Mouse (Mus musculus) forebrain, embryonic 15.5 days (tissue): ENCODE results near the gene Isx. TPM values are rescaled to one million over a fixed set of nuclear protein-coding genes. Genes with fewer than 3 reads are reported as not detected.

Experiments
- ATAC-seq: fragments of 200-750 bp; cut with Nextera tagmentation; replicated peaks from 2 replicates; pipeline ENCODE4 v1.8.0; 2017; ENCODE audit warnings: mild to moderate bottlenecking, moderate TSS enrichment, moderate library complexity
- H3K27ac ChIP-seq: fragments of 300-500 bp; sonication (generic); replicated peaks from 2 replicates; pipeline ENCODE4 v1.5.1; 2015; ENCODE audit warnings: mild to moderate bottlenecking, inconsistent platforms
- H3K27me3 ChIP-seq: fragments of 300-500 bp; sonication (generic); 2 replicates; pipeline ENCODE4 v1.6.1; 2015; ENCODE audit warnings: inconsistent platforms
- H3K36me3 ChIP-seq: fragments of 300-500 bp; sonication (generic); 2 replicates; pipeline ENCODE4 v1.6.1; 2015; ENCODE audit warnings: mild to moderate bottlenecking, inconsistent platforms
- H3K4me1 ChIP-seq: fragments of 300-500 bp; sonication (generic); 2 replicates; pipeline ENCODE4 v1.6.1; 2015; ENCODE audit warnings: inconsistent platforms
- H3K4me2 ChIP-seq: fragments of 300-500 bp; sonication (generic); replicated peaks from 2 replicates; pipeline ENCODE4 v1.6.1; 2015; ENCODE audit warnings: mild to moderate bottlenecking, inconsistent platforms
- H3K4me3 ChIP-seq: fragments of 300-500 bp; sonication (generic); 2 replicates; pipeline ENCODE4 v1.5.1; 2015; ENCODE audit warnings: mild to moderate bottlenecking, inconsistent platforms
- H3K9ac ChIP-seq: fragments of 300-500 bp; sonication (generic); replicated peaks from 2 replicates; pipeline ENCODE4 v1.6.1; 2015; ENCODE audit warnings: mild to moderate bottlenecking, inconsistent platforms
- H3K9me3 ChIP-seq: fragments of 300-500 bp; sonication (generic); 2 replicates; pipeline ENCODE4 v1.6.1; 2016; ENCODE audit warnings: inconsistent platforms
- WGBS: fragments of 180-500 bp; shearing (Covaris S2); methylation state at CpG from one replicate; pipeline ENCODE4 v1.1.7; 2015; ENCODE audit warnings: mixed read lengths; 5-methylcytosine and 5-hydroxymethylcytosine counted together
- polyA plus RNA-seq: library from polyadenylated mRNA; unstranded; fragments of >200 nt; fragmentation: Nextera tagmentation; extraction: Ambion mirVana; gene quantifications from 2 replicates; pipeline ENCODE4 v1.2.1, GENCODE M21; 2015

The Isx gene
- polyA plus RNA-seq, 1 experiment from 2014 or later: not detected

GRCm38 (mm10) chr8:74903054-74903842 lies 30.3 kb downstream of the Isx start:
- ATAC-seq: no peak

DNA sequence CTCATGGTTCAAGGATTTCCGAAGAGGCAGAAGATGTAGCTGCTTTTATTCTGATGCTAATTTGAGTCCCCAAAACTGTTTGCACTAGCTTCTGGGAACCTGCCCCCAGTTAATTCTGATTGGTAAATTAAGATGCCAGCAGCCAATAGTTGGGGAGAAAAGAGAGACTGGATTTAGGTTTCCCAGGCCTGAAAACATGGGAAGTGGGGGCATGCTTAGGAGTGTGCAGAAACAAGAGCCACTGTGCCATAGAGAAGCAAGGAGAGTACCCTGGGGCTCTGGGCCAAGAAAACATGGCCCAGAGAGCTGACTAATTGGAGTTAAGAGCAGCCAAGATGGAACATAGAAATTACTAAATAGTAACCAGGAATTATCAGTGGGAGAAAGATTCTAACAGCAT lies 33.4 kb downstream of the Isx start:
- no peaks in the 10 kb centered on the region for H3K27me3 ChIP-seq
- H3K4me1 ChIP-seq: peaks cover 7% of the 10 kb centered on the region
- H3K9me3 ChIP-seq: no peaks in the 10 kb centered on the region
- ATAC-seq: peak; percentile 90
- no peak overlapping the region for H3K4me2 ChIP-seq
- 2% methylated on average over 1 of the region's 1 CpGs for WGBS
- H3K36me3 ChIP-seq: no peaks in the 10 kb centered on the region
- H3K27ac ChIP-seq: no peak overlapping the region
- no peak overlapping the region for H3K9ac ChIP-seq
- no peak overlapping the region for H3K4me3 ChIP-seq

More at GRCm38 (mm10) chr8:74903054-74903842, 30.3 kb downstream of the Isx start:
- Histone ChIP-seq H3K27me3 (no peaks in the 10 kb centered on the region), H3K4me2 (no peak overlapping the region), H3K9me3 (no peaks in the 10 kb centered on the region), H3K27ac (no peak overlapping the region), H3K4me1 (peaks cover 10% of the 10 kb centered on the region), H3K4me3 (no peak overlapping the region), H3K36me3 (no peaks in the 10 kb centered on the region), H3K9ac (no peak overlapping the region)
- 32% methylated on average over 6 of the region's 6 CpGs for WGBS

DNA sequence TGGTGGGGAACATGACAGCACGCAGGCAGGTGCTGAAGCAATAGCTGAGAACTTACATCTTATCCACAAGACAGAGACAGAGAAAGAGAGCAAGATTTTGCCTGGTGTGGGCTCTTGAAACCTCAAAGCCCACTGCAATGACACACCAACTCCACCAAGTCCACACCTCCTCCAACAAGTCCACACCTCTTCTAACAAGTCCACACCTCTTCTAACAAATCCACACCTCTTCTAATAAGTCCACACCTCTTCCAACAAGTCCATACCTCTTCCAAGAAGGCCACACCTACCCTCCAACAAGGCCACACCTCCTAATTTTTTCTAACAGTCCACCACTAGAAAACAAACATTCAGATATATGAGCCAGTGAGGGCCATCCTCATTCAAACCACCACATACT lies 37.7 kb downstream of the Isx start:
- Histone ChIP-seq H3K9me3 (no peaks in the 10 kb centered on the region), H3K4me2 (no peak overlapping the region), H3K4me1 (peaks cover 7% of the 10 kb centered on the region), H3K36me3 (no peaks in the 10 kb centered on the region), H3K4me3 (no peak overlapping the region), H3K27me3 (no peaks in the 10 kb centered on the region), H3K27ac (no peak overlapping the region), H3K9ac (no peak overlapping the region)
- no peak for ATAC-seq
- WGBS: 95% methylated on average over 1 of the region's 1 CpGs

DNA sequence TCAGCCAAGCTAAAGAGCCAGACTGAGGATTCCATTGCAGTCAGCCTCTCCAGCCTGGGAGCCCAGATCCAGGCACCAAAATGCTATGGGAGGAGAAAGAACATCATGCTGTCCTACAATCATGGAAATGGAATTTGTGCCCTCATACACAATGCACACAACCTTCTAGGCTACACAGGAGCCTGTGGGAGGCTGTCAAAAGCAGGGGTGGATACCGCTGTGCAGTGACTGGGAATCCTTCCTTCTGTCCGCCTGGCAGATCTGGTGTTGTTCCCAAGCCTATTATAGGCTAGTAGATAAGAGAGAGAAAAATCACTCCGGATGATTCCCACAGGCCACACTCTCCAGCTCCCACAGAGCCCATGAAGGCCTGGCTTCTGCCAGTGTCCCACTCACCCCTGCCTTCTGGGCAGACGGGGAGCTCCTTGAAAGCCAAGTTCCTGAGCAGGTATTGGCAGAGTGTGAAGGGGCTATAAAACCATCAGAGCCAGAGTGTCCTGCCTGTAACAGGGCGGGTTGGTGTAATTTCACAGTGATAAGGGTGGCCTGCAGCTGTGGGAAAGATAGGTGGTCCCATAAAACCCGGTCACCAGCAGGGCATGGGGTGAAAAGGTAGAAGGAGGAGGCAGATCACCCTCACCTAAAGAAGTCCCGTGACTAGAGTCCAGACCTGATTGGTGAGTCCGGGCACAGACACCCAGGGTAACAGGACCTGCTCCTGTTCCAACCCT lies 47.9 kb downstream of the Isx start:
- no peaks in the 10 kb centered on the region for H3K36me3 ChIP-seq
- no peaks in the 10 kb centered on the region for H3K4me1 ChIP-seq
- no peak overlapping the region for H3K4me3 ChIP-seq
- no peak overlapping the region for H3K4me2 ChIP-seq
- no peaks in the 10 kb centered on the region for H3K9me3 ChIP-seq
- no peak overlapping the region for H3K27ac ChIP-seq
- 86% methylated on average over 8 of the region's 8 CpGs for WGBS
- no peak overlapping the region for H3K9ac ChIP-seq
- H3K27me3 ChIP-seq: no peaks in the 10 kb centered on the region
- 0 out of 2 replicates have a peak, but pooled peaks have one; percentile 16 for ATAC-seq

GRCm38 (mm10) chr8:74921882-74922518 lies 49.0 kb downstream of the Isx start:
- H3K4me1 ChIP-seq: no peaks in the 10 kb centered on the region
- H3K4me3 ChIP-seq: no peak overlapping the region
- no peaks in the 10 kb centered on the region for H3K9me3 ChIP-seq
- no peak overlapping the region for H3K9ac ChIP-seq
- 0 out of 2 replicates have a peak, but pooled peaks have one; percentile 41 for ATAC-seq
- no peaks in the 10 kb centered on the region for H3K27me3 ChIP-seq
- no peak overlapping the region for H3K4me2 ChIP-seq
- no peaks in the 10 kb centered on the region for H3K36me3 ChIP-seq
- no peak overlapping the region for H3K27ac ChIP-seq
- WGBS: 80% methylated on average over 4 of the region's 4 CpGs

- Histone ChIP-seq H3K4me2 (no peak overlapping the region), H3K4me3 (no peak overlapping the region), H3K27ac (no peak overlapping the region), H3K9ac (no peak overlapping the region), H3K4me1 (0 out of 2 replicates have a peak, but pooled peaks cover 4% of the 10 kb centered on the region), H3K27me3 (no peaks in the 10 kb centered on the region), H3K36me3 (no peaks in the 10 kb centered on the region), H3K9me3 (no peaks in the 10 kb centered on the region)
- no peak for ATAC-seq
- WGBS: 39% methylated on average over 1 of the region's 1 CpGs
Measured at GRCm38 (mm10) chr8:74927940-74928339, 55.0 kb downstream of the Isx start.

GRCm38 (mm10) chr8:74930731-74931130 lies 57.8 kb downstream of the Isx start:
- H3K4me2 ChIP-seq: no peak overlapping the region
- no peaks in the 10 kb centered on the region for H3K36me3 ChIP-seq
- 27% methylated on average over 3 of the region's 3 CpGs for WGBS
- ATAC-seq: no peak; the same call in 1 of the 2 replicates
- peaks cover 4% of the 10 kb centered on the region; the same call in 1 of the 2 replicates for H3K4me1 ChIP-seq
- H3K27ac ChIP-seq: no peak overlapping the region
- no peak overlapping the region for H3K4me3 ChIP-seq
- no peaks in the 10 kb centered on the region for H3K9me3 ChIP-seq
- no peaks in the 10 kb centered on the region for H3K27me3 ChIP-seq
- no peak overlapping the region for H3K9ac ChIP-seq

- H3K4me1 ChIP-seq: peaks cover 4% of the 10 kb centered on the region; the same call in 1 of the 2 replicates
- H3K27me3 ChIP-seq: no peaks in the 10 kb centered on the region
- no peak overlapping the region for H3K4me2 ChIP-seq
- peak; percentile 83 for ATAC-seq
- H3K27ac ChIP-seq: no peak overlapping the region
- no peak overlapping the region for H3K9ac ChIP-seq
- 22% methylated on average over 6 of the region's 6 CpGs for WGBS
- H3K4me3 ChIP-seq: no peak overlapping the region
- H3K36me3 ChIP-seq: no peaks in the 10 kb centered on the region
- H3K9me3 ChIP-seq: no peaks in the 10 kb centered on the region
Measured at GRCm38 (mm10) chr8:74935308-74935707, 62.3 kb downstream of the Isx start.

DNA sequence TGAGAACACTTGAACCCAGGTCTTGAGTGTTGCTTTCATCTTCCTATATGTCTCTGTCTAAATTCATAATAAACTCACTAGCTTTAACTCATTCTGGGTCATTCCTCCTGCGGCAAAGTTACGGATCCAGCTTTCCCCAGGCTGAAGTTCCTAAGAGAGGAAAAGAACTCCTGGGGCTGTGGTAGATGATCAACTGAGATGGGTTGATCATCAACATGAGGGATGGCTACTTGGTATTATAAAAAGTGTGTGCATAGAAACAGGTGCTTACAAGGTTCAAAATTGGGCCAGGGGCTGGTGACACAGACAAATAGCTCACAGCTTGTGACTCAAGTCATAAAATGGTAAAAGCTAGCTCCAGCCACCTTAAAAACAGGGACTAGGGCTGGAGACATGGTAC lies 63.7 kb downstream of the Isx start:
- Histone ChIP-seq H3K9me3 (no peaks in the 10 kb centered on the region), H3K9ac (no peak overlapping the region), H3K27me3 (no peaks in the 10 kb centered on the region), H3K4me1 (peaks cover 4% of the 10 kb centered on the region; the same call in 1 of the 2 replicates), H3K4me2 (no peak overlapping the region), H3K36me3 (no peaks in the 10 kb centered on the region), H3K4me3 (no peak overlapping the region), H3K27ac (no peak overlapping the region)
- no peak for ATAC-seq
- WGBS: 96% methylated on average over 2 of the region's 2 CpGs

DNA sequence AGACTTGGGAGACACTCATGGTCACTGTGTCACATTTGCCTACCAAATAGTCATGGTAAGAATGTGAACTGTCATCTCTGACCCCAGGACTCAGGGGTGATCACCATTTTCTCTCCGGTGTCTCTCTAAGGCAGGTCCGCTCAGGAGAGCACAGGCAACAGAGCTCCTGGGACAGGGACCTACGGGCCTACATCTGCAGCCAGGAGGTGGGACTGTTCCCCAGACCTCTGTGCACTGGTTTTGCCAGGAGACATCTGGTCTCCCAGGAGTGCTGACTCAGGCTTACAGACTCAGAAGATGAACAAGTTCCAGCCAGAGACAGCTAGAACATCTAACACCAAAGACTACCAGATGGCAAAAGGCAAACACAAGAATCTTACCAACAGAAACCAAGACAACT lies 69.1 kb downstream of the Isx start:
- no peak for ATAC-seq
- no peaks in the 10 kb centered on the region for H3K36me3 ChIP-seq
- H3K27ac ChIP-seq: no peak overlapping the region
- H3K9me3 ChIP-seq: no peaks in the 10 kb centered on the region
- H3K4me3 ChIP-seq: no peak overlapping the region
- no peak overlapping the region for H3K4me2 ChIP-seq
- H3K27me3 ChIP-seq: no peaks in the 10 kb centered on the region
- 93% methylated on average over 3 of the region's 3 CpGs for WGBS
- no peak overlapping the region for H3K9ac ChIP-seq
- no peaks in the 10 kb centered on the region for H3K4me1 ChIP-seq
